Mouse (Mus musculus): Measurements from ENCODE around the gene Auh.

- TF ChIP-seq CTCF (IDR thresholded peaks at IDR 0.05; ENCODE audit: low read depth, low read length) = no peak
- TF ChIP-seq TAL1 (conservative IDR thresholded peaks at IDR 0.05; ENCODE audit: low read depth, low read length) = no peak
- TF ChIP-seq GATA1 (IDR thresholded peaks at IDR 0.05; ENCODE audit: borderline replicate concordance, low read length) = no peak
These were observed 111.4 kb downstream of the Auh start for GRCm38 (mm10) chr13:52817991-52818491.

Measured in G1E (cell line).